Mouse (Mus musculus) kidney, postnatal 10 days (tissue): ENCODE measurements around the gene Rbp2.

ENCODE experiments used
- DNase-seq: peaks from one replicate; pipeline ENCODE4 v3.0.0; 2021; ENCODE audit warnings: mixed read lengths

The Rbp2 gene

GRCm38 (mm10) chr9:98485815-98486214 is at the start of gene Rbp2:
Gene Rbp2, plus strand, starts transcription at chr9:98486115.
- DNase-seq, result no peak

GRCm38 (mm10) chr9:98437819-98438218 is 48.1 kb upstream of the Rbp2 start:
- DNase-seq, result no peak

- DNase-seq, result no peak
These were observed 46.8 kb upstream of the Rbp2 start for GRCm38 (mm10) chr9:98439091-98439490.

- DNase-seq, result peak; percentile 70
These were observed 43.3 kb upstream of the Rbp2 start for GRCm38 (mm10) chr9:98442638-98443037.

- no peak for DNase-seq
These were observed 40.4 kb upstream of the Rbp2 start for GRCm38 (mm10) chr9:98445359-98446149.

DNA sequence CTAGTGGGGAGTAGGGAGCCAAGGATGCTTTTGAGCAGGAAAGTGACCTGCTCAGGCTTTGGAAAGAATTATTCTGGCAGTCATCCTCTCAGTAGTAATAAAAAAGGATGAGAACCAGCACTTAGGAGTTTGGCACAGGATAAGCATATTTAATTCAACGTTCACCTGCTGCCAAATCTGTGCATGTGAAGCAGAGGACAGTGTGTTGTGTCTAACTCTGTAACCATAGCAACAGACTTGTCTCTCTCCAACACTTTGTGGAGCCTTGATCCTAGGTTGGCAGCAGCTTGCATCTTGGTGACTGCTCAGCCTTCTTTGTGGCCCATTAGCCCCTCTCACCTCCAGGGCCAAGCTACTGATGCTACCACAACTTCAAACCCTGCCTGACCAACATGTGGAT is 34.9 kb upstream of the Rbp2 start:
- no peak for DNase-seq

DNA sequence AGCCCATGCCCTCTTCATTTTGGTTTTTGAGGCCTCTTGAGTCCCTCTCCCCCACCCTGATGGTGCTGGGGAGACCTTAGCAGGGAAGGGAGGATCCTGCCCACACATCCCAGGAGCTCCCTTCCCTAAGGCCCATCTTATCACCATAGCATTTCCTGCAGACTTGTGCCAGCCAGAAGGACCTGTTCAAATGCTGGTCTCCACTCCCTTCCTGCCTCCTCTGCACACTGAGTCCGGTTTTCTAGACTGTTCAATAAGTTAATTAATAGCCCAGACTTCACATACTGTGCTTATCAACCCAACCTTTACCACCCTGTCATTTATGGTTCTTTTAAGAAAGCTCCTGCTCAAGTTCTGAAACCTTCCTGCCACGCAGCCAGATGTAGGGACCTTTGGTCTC is 19.2 kb upstream of the Rbp2 start:
- DNase-seq, result no peak

DNA sequence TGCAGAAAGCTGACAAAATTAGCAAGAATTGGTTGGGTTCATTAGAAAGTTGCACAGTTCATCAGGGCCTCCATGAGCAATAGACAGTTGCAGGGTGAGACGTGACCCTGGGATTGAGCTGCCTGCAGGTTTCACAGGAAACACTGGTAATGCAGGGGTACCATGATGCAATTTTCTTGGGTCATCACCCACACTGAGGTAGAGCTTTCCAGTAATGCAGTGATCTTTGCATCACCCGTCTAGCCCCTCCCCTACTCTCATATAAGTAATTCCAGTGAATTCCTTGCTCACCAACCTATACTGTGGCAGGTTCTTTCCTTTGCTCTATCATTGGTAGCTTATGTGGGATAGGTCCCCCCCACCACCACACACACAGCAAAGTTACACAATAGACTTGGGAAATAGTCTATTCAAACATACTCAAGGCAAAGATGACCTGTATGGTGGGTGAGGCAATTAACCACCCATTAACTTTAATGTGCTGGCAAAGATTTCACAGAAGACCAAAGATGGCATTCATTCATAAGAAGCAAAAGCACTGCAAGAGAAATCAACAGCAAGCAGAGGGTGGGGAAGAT is 5.7 kb upstream of the Rbp2 start:
- DNase-seq, result no peak

DNA sequence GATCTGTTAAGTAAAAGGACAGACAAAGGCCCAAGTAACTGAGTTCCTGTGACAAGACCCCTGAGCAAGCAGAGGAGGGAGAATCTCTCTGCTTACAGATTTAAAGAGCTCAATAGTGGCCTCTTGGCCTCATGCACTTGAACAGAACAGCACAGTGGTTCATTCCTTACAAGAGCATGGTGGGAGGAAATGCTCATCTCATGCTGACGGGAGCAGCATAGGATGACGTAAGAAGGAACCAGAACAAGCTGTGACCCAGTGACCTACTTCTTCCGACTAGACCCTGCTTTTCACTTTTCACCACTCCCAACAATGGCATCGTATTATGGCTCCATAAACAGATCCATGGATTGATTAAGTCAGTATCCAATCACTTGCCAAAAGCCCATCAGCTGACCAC is 3.7 kb upstream of the Rbp2 start:
- no peak for DNase-seq

- no peak for DNase-seq
These were observed 895 bp upstream of the Rbp2 start for GRCm38 (mm10) chr9:98485020-98485419.

- DNase-seq, result peak; percentile 31
These were observed 1.4 kb downstream of the Rbp2 start for GRCm38 (mm10) chr9:98487273-98487672.

GRCm38 (mm10) chr9:98489532-98489931 is 3.6 kb downstream of the Rbp2 start:
- no peak for DNase-seq

DNA sequence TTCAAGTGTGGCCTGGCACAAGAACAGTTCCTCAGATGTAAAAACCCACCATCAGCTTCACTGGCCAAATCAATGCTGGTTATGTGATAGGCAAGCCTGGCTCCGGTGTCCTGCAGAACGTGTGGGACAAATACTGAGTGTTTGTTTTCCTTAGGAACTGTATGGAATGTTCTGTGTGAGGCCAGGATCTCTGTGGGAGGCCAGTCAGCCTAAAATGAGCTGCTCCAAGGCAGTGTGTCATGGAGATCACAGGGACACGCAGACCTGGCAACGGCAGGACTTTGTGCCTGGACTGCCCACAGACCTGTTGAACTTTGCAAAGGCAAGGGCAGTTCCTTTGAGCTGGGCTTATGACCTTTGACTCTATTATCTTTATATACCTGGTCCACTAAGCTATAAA is 4.2 kb downstream of the Rbp2 start:
- DNase-seq, result peak; percentile 16

- no peak for DNase-seq
These were observed 5.2 kb downstream of the Rbp2 start for GRCm38 (mm10) chr9:98491071-98491470.

DNA sequence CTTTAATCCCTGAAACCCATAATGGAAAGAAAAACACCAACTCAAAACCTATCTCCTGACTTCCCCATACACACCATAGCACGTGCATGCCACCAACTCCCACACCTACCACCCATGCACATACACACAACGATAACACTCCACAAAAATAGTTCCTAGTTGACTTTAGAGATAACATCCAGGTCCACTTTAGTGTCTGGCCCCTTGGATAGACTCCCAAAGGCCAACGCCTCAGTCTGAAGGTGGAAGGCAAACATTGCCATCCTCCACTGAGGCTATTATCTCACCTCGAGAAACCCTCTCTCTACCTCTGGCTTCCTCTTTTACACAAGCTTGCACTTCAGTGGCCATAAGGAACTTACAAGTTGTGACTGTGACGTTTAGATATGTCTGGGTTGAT is 6.3 kb downstream of the Rbp2 start:
- DNase-seq, result no peak

DNA sequence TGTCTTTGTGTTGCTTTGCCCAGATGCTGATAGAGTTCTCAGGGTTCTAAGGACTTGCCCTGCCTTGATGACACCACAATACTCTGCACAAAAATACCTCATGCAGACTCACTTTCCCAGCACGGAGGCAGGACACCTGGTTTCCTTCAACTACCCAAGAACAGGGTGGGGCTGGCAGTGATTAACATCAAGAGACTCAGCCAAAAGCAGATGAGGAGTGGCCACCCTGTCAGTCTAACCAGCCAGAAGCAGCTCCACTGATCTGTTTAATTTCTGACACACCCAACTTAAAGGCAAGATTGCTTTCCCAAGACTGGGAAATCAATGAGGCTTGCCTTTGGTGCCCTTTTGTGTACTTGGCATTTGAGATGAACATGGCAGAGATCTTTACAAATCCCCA is 6.9 kb downstream of the Rbp2 start:
- no peak for DNase-seq

DNA sequence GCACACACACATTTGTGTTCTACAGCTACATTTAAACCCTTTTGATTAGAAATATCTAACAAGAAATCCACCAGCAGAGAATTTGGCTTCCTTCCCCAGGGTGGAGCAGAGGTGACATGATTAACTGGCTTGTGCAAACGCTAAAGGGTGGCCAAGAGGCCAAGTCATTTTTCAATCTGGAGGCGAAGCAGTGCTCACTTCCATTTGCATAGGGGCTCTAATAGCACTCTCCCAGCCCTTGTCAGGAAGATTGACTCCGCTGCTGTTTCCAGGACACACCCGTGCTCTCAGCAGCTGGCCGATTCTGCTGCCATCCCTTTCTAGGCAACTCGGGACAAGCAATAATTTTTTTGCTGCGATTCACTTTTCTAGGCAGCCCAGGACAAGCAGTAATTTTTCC is 11.2 kb downstream of the Rbp2 start:
- DNase-seq, result peak; percentile 47

DNA sequence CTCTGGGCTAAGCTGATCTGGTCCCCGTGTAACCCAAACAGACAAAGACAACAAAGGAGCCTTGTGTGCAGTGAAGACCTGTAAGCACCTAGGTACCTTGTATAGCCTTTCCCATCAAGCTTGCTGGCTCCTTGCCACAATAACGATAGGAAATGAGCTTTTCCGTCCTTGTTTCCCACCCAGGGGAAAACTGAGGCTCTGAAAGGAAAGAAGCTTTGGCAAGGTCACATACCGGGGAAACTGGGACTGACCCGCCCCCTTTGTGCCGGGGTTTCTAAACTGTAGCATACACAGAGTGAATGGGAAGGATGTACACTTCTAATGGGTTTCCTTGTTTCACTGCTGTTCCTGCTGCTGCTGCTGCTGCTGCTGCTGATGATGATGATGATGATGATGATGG is 12.1 kb downstream of the Rbp2 start:
- peak; percentile 60 for DNase-seq

GRCm38 (mm10) chr9:98498717-98499268 is 12.9 kb downstream of the Rbp2 start:
- no peak for DNase-seq

GRCm38 (mm10) chr9:98499601-98500000 is 13.7 kb downstream of the Rbp2 start:
- no peak for DNase-seq

- DNase-seq, result no peak
These were observed 21.6 kb downstream of the Rbp2 start for GRCm38 (mm10) chr9:98507480-98507879.

- no peak for DNase-seq
These were observed 24.6 kb downstream of the Rbp2 start for GRCm38 (mm10) chr9:98510363-98511055.

GRCm38 (mm10) chr9:98523872-98524271 is 38.0 kb downstream of the Rbp2 start:
- DNase-seq, result no peak
